Comparison of ENCODE assay signal across 12 mouse cellular contexts in genomic region chr2:159708141-159708540, GRCm38 (mm10).
DNase-seq lines count a peak whose midpoint lies in the region; ATAC-seq lines count a peak whose summit lies in the region.
"Had no signal": no experiment of that assay in that cellular context is flagged by ENCODE, and none has a peak within 500 bp of the region (broad histone marks: within the 10 kb centered on the region; RNA-seq: fewer than 3 reads in every experiment).

No protein-coding gene starts in this region.

- ATAC-seq in CD4-positive, CD25-positive, alpha-beta regulatory T cell, adult 4 months = no peak
- ATAC-seq: forebrain, postnatal 0 days had no signal

- intact Hi-C loops in heart, postnatal 14 days (cut with DNase I) = no loop called here

- peak; percentile 61 for DNase-seq in lung, postnatal 10 days
- DNase-seq in lung, adult 18-20 months = no peak
- DNase-seq in fibroblast of lung, adult 2 months (ENCODE audit: low read depth) = peak; percentile 79
- peak; percentile 21 for DNase-seq in gastrocnemius, postnatal 10 days
- DNase-seq in heart, postnatal 14 days = peak; percentile 44 to 54
- no peak for DNase-seq in frontal cortex, postnatal 10 days (ENCODE audit: low spot score in 2 of 2)
- DNase-seq in adrenal gland, adult (ENCODE audit: inconsistent age in 2 of 2, low spot score in 1 of 2) = no peak
- DNase-seq: cerebellum, adult 11 months; cerebellum, postnatal 25 days; forebrain, postnatal 0 days; thymus, adult 2 months had no signal

Comparison
In these comparisons a context has a peak if more than half of its experiments do, and no peak if none do; other contexts are left out.
1. DNase-seq: peak in lung, postnatal 10 days (single experiment), fibroblast of lung, adult 2 months (single experiment), gastrocnemius, postnatal 10 days (single experiment) and heart, postnatal 14 days (2 of 2); none in lung, adult 18-20 months (0 of 2), frontal cortex, postnatal 10 days (0 of 2) and adrenal gland, adult (0 of 2).